Mouse (Mus musculus): ENCODE results near the gene Fbxw11.

- TF ChIP-seq CTCF (IDR thresholded peaks at IDR 0.05; ENCODE audit: extremely low read depth, insufficient read length, insufficient replicate concordance, low read depth, low read length) (no peak), POLR2A (IDR thresholded peaks at IDR 0.05; ENCODE audit: low read depth, low read length) (no peak)
Observed at GRCm38 (mm10) chr11:32626079-32626478, 16.4 kb upstream of the Fbxw11 start.

All from small intestine, adult 2 months (tissue).